Mouse (Mus musculus) c-Kit-positive CD71-positive TER-119-positive erythroid progenitor cells, embryonic 14.5 days (primary cell): ENCODE results near the gene Vipr2.
A peak's percentile ranks its signal among the peaks of the same experiment; 100 is the strongest.

Source experiments
- DNase-seq: peaks from one replicate; pipeline ENCODE4 v3.0.0-alpha.2; 2013; ENCODE audit warnings: low spot score

Gene Vipr2

GRCm38 (mm10) chr12:116156792-116157532, 79.4 kb downstream of the Vipr2 start:
- DNase-seq = no peak

GRCm38 (mm10) chr12:116159223-116159622, 81.7 kb downstream of the Vipr2 start:
- no peak for DNase-seq

- DNase-seq = no peak
Measured at GRCm38 (mm10) chr12:116159695-116160094, 82.2 kb downstream of the Vipr2 start.

GRCm38 (mm10) chr12:116165368-116165767, 87.8 kb downstream of the Vipr2 start:
- no peak for DNase-seq

GRCm38 (mm10) chr12:116169666-116170065, 92.1 kb downstream of the Vipr2 start:
- DNase-seq = no peak

GRCm38 (mm10) chr12:116176930-116177329, 99.4 kb downstream of the Vipr2 start:
- DNase-seq = peak; percentile 44

- no peak for DNase-seq
Measured at GRCm38 (mm10) chr12:116181436-116182050, 104.0 kb downstream of the Vipr2 start.

GRCm38 (mm10) chr12:116182376-116182775, 104.8 kb downstream of the Vipr2 start:
- no peak for DNase-seq

- DNase-seq = no peak
Measured at GRCm38 (mm10) chr12:116183212-116183935, 105.8 kb downstream of the Vipr2 start.

- DNase-seq = no peak
Measured at GRCm38 (mm10) chr12:116193952-116194351, 116.4 kb downstream of the Vipr2 start.

GRCm38 (mm10) chr12:116194641-116195040, 117.1 kb downstream of the Vipr2 start:
- no peak for DNase-seq
